Mouse (Mus musculus) stomach, postnatal 0 days (tissue): Measurements from ENCODE around the gene Gm5767.

Source experiments
- CTCF ChIP-seq: IDR thresholded peaks from 2 replicates; pipeline ENCODE4 v1.5.1; 2016; ENCODE audit warnings: antibody characterized with exemption, low read depth, mild to moderate bottlenecking, moderate library complexity
- EP300 ChIP-seq: optimal IDR thresholded peaks from 2 replicates; pipeline ENCODE3; 2016; ENCODE audit warnings: antibody characterized with exemption

- TF ChIP-seq CTCF (no peak), EP300 (no peak)
These were observed 6.4 kb downstream of the Gm5767 start for GRCm38 (mm10) chr16:8686871-8687535.
